Mouse (Mus musculus) limb, embryonic 14.5 days (tissue): ENCODE data around the gene Pqlc2. TPM values are rescaled to one million over a fixed set of nuclear protein-coding genes. Genes with fewer than 3 reads are reported as not detected.

Experiments
- ATAC-seq: fragments of 200-750 bp; cut with Nextera tagmentation; 2 replicates; pipeline ENCODE4 v1.8.0; 2017; ENCODE audit warnings: low read depth, moderate number of reproducible peaks, moderate TSS enrichment; ENCODE audit not compliant: low FRiP score
- DNase-seq: peaks from one replicate; pipeline ENCODE4 v3.0.0-alpha.2; 2015; ENCODE audit warnings: low spot score
- H3K27ac ChIP-seq: fragments of 300-500 bp; sonication (generic); replicated peaks from 2 replicates; pipeline ENCODE4 v1.5.1; 2014; ENCODE audit warnings: low read depth, mild to moderate bottlenecking, low read length, moderate library complexity, mixed read lengths
- H3K27me3 ChIP-seq: fragments of 300-500 bp; sonication (generic); 2 replicates; pipeline ENCODE4 v1.6.1; 2014; ENCODE audit warnings: low read length, mixed read lengths; ENCODE audit not compliant: control insufficient read depth, insufficient read depth
- H3K36me3 ChIP-seq: fragments of 300-500 bp; sonication (generic); 2 replicates; pipeline ENCODE4 v1.6.1; 2014; ENCODE audit warnings: mild to moderate bottlenecking, low read length, moderate library complexity, mixed read lengths; ENCODE audit not compliant: control insufficient read depth, insufficient read depth
- H3K4me1 ChIP-seq: fragments of 300-500 bp; sonication (generic); 2 replicates; pipeline ENCODE4 v1.6.1; 2014; ENCODE audit warnings: antibody characterized with exemption, low read length, mixed read lengths; ENCODE audit not compliant: control insufficient read depth, insufficient read depth
- H3K4me2 ChIP-seq: fragments of 300-500 bp; sonication (generic); replicated peaks from 2 replicates; pipeline ENCODE4 v1.6.1; 2014; ENCODE audit warnings: low read depth, mild to moderate bottlenecking, low read length, moderate library complexity; ENCODE audit not compliant: severe bottlenecking
- H3K4me3 ChIP-seq: fragments of 300-500 bp; sonication (generic); replicated peaks from 2 replicates; pipeline ENCODE4 v1.5.1; 2014; ENCODE audit warnings: low read length
- H3K9ac ChIP-seq: fragments of 300-500 bp; sonication (generic); 2 replicates; pipeline ENCODE4 v1.6.1; 2014; ENCODE audit warnings: mild to moderate bottlenecking, low read depth, low read length, moderate library complexity; ENCODE audit not compliant: severe bottlenecking
- H3K9me3 ChIP-seq: fragments of 300-500 bp; sonication (generic); 2 replicates; pipeline ENCODE4 v1.6.1; 2016; ENCODE audit warnings: low read length; ENCODE audit not compliant: control insufficient read depth
- POLR2A ChIP-seq: fragments of 200-500 bp; IDR thresholded peaks from 2 replicates; pipeline ENCODE4 v1.8.0; 2012; ENCODE audit warnings: inconsistent platforms, mild to moderate bottlenecking, moderate library complexity, borderline replicate concordance; ENCODE audit not compliant: insufficient read depth, insufficient read length; ENCODE audit errors: extremely low read depth
- WGBS: fragments of 180-500 bp; shearing (Covaris S2); extraction: QIAGEN DNeasy Blood & Tissue Kit; methylation state at CpG from one replicate; pipeline ENCODE4 v1.1.7; 2014; 5-methylcytosine and 5-hydroxymethylcytosine counted together
- polyA plus RNA-seq, 2 experiments: library from polyadenylated mRNA; depleted of rRNA in 1 of 2; stranded (reverse) in 1 of 2; unstranded in 1 of 2; fragments of >200 nt; fragmentation: Nextera tagmentation in 1 of 2; extraction: Ambion mirVana in 1 of 2; gene quantifications; 2 replicates each; pipeline versions ENCODE4 v1.2.1 to v1.2.3; 2012 to 2014

The Pqlc2 gene
- polyA plus RNA-seq, 2 experiments, result 12.9 to 20.7 TPM

DNA sequence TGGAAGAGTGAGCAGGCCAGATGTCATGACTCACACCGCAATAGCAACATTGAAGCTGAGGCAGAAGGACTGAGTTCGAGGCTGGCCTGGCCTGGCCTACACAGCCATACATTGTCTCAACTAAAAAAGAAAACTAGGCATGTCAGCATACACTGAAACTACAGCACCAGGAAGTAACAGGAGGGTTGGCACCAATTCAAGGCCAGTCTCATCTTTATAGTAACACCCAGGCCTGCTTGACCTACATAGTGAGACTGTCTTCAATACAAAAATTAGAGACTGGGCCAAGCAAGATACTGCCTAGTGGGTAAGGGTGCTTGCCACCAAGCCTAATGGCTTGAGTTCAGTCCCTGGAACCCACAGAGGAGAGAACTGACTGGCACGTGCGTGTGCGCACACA, 18.5 kb downstream of the Pqlc2 start:
- H3K27me3 ChIP-seq, result no peaks in the 10 kb centered on the region
- DNase-seq (no peak), ATAC-seq (no peak)
- H3K4me1 ChIP-seq, result no peaks in the 10 kb centered on the region
- TF ChIP-seq POLR2A, result no peak
- WGBS, result 98% methylated on average over 5 of the region's 5 CpGs
- peaks cover 48% of the 10 kb centered on the region for H3K36me3 ChIP-seq
- no peaks in the 10 kb centered on the region for H3K9me3 ChIP-seq
- H3K9ac ChIP-seq, result no peak overlapping the region
- no peak overlapping the region for H3K27ac ChIP-seq
- H3K4me3 ChIP-seq, result no peak overlapping the region
- H3K4me2 ChIP-seq, result no peak overlapping the region

DNA sequence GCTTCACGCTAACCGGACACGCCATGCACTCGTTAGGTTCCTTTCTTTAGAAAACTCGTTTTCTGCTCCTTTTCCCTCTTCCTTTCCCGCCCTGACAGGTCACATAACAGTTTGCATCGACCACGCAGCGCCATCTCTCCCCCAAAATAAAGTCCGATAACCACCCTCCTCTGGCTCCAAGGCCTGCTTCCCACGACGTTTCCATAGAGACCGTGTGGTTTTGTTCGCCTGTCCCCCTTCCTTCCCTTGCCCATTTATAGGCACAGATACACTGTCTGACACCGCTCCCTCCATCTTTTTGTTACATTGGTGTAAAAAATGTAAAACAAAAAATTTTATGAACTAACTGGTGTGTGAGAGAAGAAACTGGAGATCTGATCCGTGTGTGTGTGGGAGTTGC, 19.4 kb downstream of the Pqlc2 start:
- WGBS, result 90% methylated on average over 16 of the region's 16 CpGs

DNA sequence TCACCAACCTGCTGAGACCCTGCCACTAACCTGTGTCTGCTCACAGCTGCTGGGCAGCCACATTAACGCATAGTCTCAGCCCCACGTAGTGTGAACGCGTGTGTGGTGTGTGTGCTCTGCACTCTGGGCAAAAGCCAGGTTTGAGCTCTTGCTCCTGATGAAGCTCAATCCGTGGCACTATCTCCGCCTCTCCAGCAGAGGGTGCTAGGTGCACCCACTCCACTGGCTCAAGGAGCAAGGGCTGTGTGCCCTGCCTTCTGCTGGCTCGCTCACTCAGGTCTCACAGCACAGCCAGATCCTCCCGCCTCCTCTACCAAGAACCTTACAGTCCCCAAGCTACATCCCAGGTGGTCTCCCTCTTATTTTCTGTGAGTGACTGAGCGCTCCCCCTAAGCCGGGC, 21.5 kb downstream of the Pqlc2 start:
- H3K4me2 ChIP-seq, result no peak overlapping the region
- DNase-seq (peak; percentile 28), ATAC-seq (peak; percentile 10; the same call in 1 of the 2 replicates)
- H3K27ac ChIP-seq, result no peak overlapping the region
- no peaks in the 10 kb centered on the region for H3K27me3 ChIP-seq
- peaks cover 21% of the 10 kb centered on the region for H3K4me1 ChIP-seq
- no peak overlapping the region for H3K9ac ChIP-seq
- peaks cover 56% of the 10 kb centered on the region for H3K36me3 ChIP-seq
- no peaks in the 10 kb centered on the region for H3K9me3 ChIP-seq
- 49% methylated on average over 10 of the region's 10 CpGs for WGBS
- H3K4me3 ChIP-seq, result no peak overlapping the region
- no peak for TF ChIP-seq POLR2A

More for the DNA sequence above, 19.4 kb downstream of the Pqlc2 start:
- Histone ChIP-seq H3K9ac (no peak overlapping the region), H3K4me1 (peaks cover 3% of the 10 kb centered on the region; the same call in 1 of the 2 replicates), H3K9me3 (no peaks in the 10 kb centered on the region), H3K27ac (no peak overlapping the region), H3K27me3 (no peaks in the 10 kb centered on the region), H3K4me2 (no peak overlapping the region), H3K36me3 (peaks cover 56% of the 10 kb centered on the region), H3K4me3 (no peak overlapping the region)
- ATAC-seq (no peak), DNase-seq (no peak)
- TF ChIP-seq POLR2A, result no peak

DNA sequence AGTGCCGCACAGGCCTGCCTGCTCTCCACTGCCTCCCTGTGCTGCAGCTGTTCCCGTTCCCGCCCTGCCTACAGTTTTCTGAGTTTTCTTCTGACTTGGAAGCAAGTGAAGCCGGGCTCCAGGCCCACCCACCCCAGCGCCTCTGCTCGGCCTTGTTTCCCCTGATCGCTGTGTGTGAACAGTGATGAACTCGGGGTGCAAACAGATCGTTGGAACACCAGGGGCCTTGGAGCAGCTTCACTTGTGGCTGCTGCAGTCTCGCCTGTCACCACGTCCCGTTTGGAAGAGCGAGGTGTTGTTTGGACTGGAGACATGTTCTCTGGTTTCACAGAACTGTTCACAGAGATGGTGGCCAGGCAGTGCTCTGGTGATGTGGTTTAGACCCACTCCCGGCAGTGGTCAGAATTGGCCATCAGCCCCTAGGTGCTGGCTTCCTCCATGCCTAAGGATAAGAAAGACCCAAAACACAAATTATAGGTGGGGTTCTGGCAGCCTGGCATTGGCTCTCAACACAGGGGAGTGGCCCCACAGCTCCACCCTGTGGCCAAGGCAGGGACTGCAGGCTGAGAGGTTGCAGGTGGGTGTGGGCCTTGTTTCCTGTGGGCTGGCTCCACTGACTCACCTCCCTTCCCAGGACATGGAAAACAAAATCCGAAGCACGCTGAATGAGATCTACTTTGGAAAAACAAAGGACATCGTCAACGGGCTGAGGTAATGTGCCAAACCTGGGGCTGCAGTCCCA, 23.2 kb downstream of the Pqlc2 start:
- H3K9ac ChIP-seq, result no peak overlapping the region
- no peak for TF ChIP-seq POLR2A
- no peak overlapping the region for H3K4me3 ChIP-seq
- no peak overlapping the region for H3K27ac ChIP-seq
- no peak overlapping the region for H3K4me2 ChIP-seq
- peak; percentile 67 for DNase-seq
- peaks cover 69% of the 10 kb centered on the region for H3K36me3 ChIP-seq
- no peaks in the 10 kb centered on the region for H3K9me3 ChIP-seq
- no peaks in the 10 kb centered on the region for H3K27me3 ChIP-seq
- WGBS, result 68% methylated on average over 18 of the region's 18 CpGs
- peak; percentile 5; the same call in 1 of the 2 replicates for ATAC-seq
- H3K4me1 ChIP-seq, result peaks cover 30% of the 10 kb centered on the region

DNA sequence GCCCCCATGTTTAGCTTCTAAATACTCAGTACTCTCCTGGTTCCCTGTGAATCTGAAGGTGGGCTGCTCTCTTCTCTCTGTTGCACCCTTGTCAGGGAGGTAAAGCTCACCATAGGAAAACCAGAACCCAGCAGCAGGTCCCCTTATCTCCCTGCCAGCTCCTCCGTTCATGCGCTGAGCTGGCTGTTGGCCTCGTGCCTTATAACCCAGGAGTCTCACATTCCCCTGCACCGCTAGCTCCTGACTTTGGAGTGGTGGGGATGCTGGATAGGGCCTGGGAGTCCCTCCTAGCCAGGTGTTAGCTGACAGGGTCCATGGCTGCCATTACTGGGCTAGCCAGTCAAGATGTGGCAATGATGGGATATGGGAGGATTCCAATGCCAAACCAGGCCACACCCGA, 24.3 kb downstream of the Pqlc2 start:
- WGBS, result 65% methylated on average over 5 of the region's 5 CpGs

DNA sequence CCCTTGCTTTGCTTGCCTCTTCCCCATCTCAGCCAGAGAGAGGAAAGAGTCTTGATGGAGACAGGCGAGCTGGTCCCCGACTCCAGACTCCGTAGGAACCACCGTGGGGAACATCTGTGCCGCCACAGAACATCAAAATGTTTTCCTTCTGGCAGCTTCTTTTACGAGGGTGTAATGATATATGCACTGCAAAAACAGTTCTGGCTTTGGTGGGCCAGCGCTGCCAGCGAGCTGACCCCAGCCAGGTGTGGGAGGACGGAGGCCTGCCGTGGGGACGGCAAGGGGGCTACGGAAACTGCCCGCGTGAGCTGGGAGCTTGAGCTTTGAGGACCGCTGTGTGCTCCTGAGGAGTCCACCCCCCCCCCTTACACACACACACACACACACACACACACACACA, 25.6 kb downstream of the Pqlc2 start:
- 18% methylated on average over 15 of the region's 15 CpGs for WGBS
- no peak overlapping the region for H3K4me3 ChIP-seq
- peaks cover 72% of the 10 kb centered on the region for H3K36me3 ChIP-seq
- no peak overlapping the region for H3K9ac ChIP-seq
- ATAC-seq, result 0 out of 2 replicates have a peak, but pooled peaks have one; percentile 16
- H3K4me2 ChIP-seq, result no peak overlapping the region
- H3K4me1 ChIP-seq, result peaks cover 30% of the 10 kb centered on the region
- H3K27ac ChIP-seq, result 0 out of 2 replicates have a peak overlapping the region, but pooled peaks have one; percentile 7
- no peaks in the 10 kb centered on the region for H3K27me3 ChIP-seq
- no peak for TF ChIP-seq POLR2A
- DNase-seq, result no peak
- no peaks in the 10 kb centered on the region for H3K9me3 ChIP-seq

More for the DNA sequence above, 24.3 kb downstream of the Pqlc2 start:
- no peak overlapping the region for H3K9ac ChIP-seq
- no peak for TF ChIP-seq POLR2A
- peaks cover 72% of the 10 kb centered on the region for H3K36me3 ChIP-seq
- no peaks in the 10 kb centered on the region for H3K27me3 ChIP-seq
- H3K4me2 ChIP-seq, result no peak overlapping the region
- H3K9me3 ChIP-seq, result no peaks in the 10 kb centered on the region
- H3K4me3 ChIP-seq, result no peak overlapping the region
- DNase-seq (no peak), ATAC-seq (no peak)
- H3K27ac ChIP-seq, result no peak overlapping the region
- peaks cover 30% of the 10 kb centered on the region for H3K4me1 ChIP-seq
